Mouse (Mus musculus) liver, embryonic 16.5 days (tissue): Measurements from ENCODE around the gene Dact3. TPM values are rescaled to one million over a fixed set of nuclear protein-coding genes. Genes with fewer than 3 reads are reported as not detected.

Source experiments
- ATAC-seq: fragments of 200-750 bp; cut with Nextera tagmentation; 2 replicates; pipeline ENCODE4 v1.8.0; 2017; ENCODE audit warnings: low read depth, mild to moderate bottlenecking, moderate number of reproducible peaks, moderate library complexity
- H3K27ac ChIP-seq: fragments of 300-500 bp; sonication (generic); 2 replicates; pipeline ENCODE4 v1.5.1; 2014; ENCODE audit warnings: mild to moderate bottlenecking, low read length
- H3K27me3 ChIP-seq: fragments of 300-500 bp; sonication (generic); 2 replicates; pipeline ENCODE4 v1.6.1; 2014; ENCODE audit warnings: low read depth, low read length, mixed read lengths; ENCODE audit not compliant: control insufficient read depth, insufficient read depth
- H3K36me3 ChIP-seq: fragments of 300-500 bp; sonication (generic); 2 replicates; pipeline ENCODE4 v1.6.1; 2014; ENCODE audit warnings: mild to moderate bottlenecking; ENCODE audit not compliant: control insufficient read depth, insufficient read depth
- H3K4me1 ChIP-seq: fragments of 300-500 bp; sonication (generic); 2 replicates; pipeline ENCODE4 v1.6.1; 2014; ENCODE audit warnings: low read depth, low read length, mixed read lengths; ENCODE audit not compliant: control insufficient read depth
- H3K4me2 ChIP-seq: fragments of 300-500 bp; sonication (generic); 2 replicates; pipeline ENCODE4 v1.6.1; 2014; ENCODE audit warnings: low read depth, low read length, mixed read lengths
- H3K4me3 ChIP-seq: fragments of 300-500 bp; sonication (generic); 2 replicates; pipeline ENCODE4 v1.5.1; 2014; ENCODE audit warnings: low read depth, mild to moderate bottlenecking, low read length
- H3K9ac ChIP-seq: fragments of 300-500 bp; sonication (generic); 2 replicates; pipeline ENCODE4 v1.6.1; 2014; ENCODE audit warnings: low read depth, low read length
- H3K9me3 ChIP-seq: fragments of 300-500 bp; sonication (generic); replicated peaks from 2 replicates; pipeline ENCODE4 v1.6.1; 2016; ENCODE audit warnings: low read length; ENCODE audit not compliant: control insufficient read depth
- WGBS: fragments of 180-500 bp; shearing (Covaris S2); extraction: QIAGEN DNeasy Blood & Tissue Kit; methylation state at CpG from one replicate; pipeline ENCODE4 v1.1.7; 2014; ENCODE audit not compliant: insufficient replicate concordance; 5-methylcytosine and 5-hydroxymethylcytosine counted together
- polyA plus RNA-seq: library from polyadenylated mRNA; unstranded; fragments of >200 nt; fragmentation: Nextera tagmentation; extraction: Ambion mirVana; gene quantifications from 2 replicates; pipeline ENCODE4 v1.2.1, GENCODE M21; 2015

The Dact3 gene
- polyA plus RNA-seq, 1 experiment from 2014 or later, result 0.12 TPM

- Histone ChIP-seq H3K36me3 (no peaks in the 10 kb centered on the region), H3K27me3 (peaks cover 17% of the 10 kb centered on the region), H3K9me3 (no peaks in the 10 kb centered on the region), H3K4me2 (no peak overlapping the region), H3K4me3 (no peak overlapping the region), H3K9ac (no peak overlapping the region), H3K27ac (no peak overlapping the region), H3K4me1 (peaks cover 15% of the 10 kb centered on the region)
- ATAC-seq, result no peak
- WGBS, result 72% methylated on average over 9 of the region's 9 CpGs
These were observed 2.6 kb upstream of the Dact3 start for GRCm38 (mm10) chr7:16872478-16872877.

DNA sequence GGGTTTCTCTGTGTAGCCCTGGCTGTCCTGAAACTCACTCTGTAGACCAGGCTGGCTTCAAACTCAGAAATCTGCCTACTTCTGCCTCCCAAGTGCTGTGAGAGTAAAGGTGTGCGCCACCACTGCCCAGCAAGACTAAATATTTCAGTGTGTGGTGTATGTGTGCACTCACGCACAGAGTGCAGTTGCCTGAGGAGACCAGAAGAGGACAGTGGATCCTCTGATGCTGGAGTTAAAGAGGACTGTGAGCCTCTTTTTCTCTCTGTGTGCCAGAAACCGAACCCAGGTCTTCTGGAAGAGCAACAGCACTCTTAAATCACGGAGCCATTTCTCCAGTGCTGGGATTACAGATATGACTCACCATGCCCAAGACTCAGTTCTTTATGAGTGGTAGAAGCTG, 1.7 kb upstream of the Dact3 start:
- no peaks in the 10 kb centered on the region for H3K9me3 ChIP-seq
- no peak overlapping the region for H3K9ac ChIP-seq
- H3K4me1 ChIP-seq, result peaks cover 15% of the 10 kb centered on the region
- no peak overlapping the region for H3K27ac ChIP-seq
- H3K27me3 ChIP-seq, result peaks cover 17% of the 10 kb centered on the region
- no peak overlapping the region for H3K4me3 ChIP-seq
- no peak overlapping the region for H3K4me2 ChIP-seq
- no peak for ATAC-seq
- no peaks in the 10 kb centered on the region for H3K36me3 ChIP-seq
- WGBS, result 78% methylated on average over 4 of the region's 4 CpGs

DNA sequence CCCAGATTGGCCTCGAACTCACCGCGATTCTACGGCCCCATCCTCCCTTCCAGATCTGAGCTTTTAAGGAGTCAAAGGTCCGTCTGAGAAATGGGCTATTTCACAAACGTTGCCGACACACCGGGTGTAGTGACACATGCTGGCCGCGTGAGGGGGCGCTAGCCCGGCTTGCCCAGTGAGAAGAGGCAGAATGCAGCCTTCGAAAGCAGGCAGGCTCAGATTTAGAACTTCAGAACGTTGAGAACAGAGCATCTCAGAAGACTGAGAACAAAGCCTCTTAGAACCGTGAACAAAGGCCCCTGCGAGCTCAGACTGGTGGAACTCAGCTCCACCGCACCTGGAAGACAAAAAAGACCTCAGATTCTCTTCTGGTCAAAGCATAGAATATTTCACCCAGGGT, 927 bp upstream of the Dact3 start:
- no peak overlapping the region for H3K9ac ChIP-seq
- peak overlapping the region; percentile 58 for H3K27ac ChIP-seq
- no peaks in the 10 kb centered on the region for H3K9me3 ChIP-seq
- WGBS, result 2% methylated on average over 17 of the region's 17 CpGs
- ATAC-seq, result no peak
- H3K27me3 ChIP-seq, result peaks cover 17% of the 10 kb centered on the region
- H3K4me1 ChIP-seq, result peaks cover 15% of the 10 kb centered on the region
- peak overlapping the region; percentile 68 for H3K4me3 ChIP-seq
- no peaks in the 10 kb centered on the region for H3K36me3 ChIP-seq
- peak overlapping the region; percentile 95 for H3K4me2 ChIP-seq

- Histone ChIP-seq H3K9ac (no peak overlapping the region), H3K4me3 (peak overlapping the region; percentile 68), H3K36me3 (no peaks in the 10 kb centered on the region), H3K4me1 (peaks cover 15% of the 10 kb centered on the region), H3K27ac (peak overlapping the region; percentile 58), H3K4me2 (peak overlapping the region; percentile 95), H3K9me3 (no peaks in the 10 kb centered on the region), H3K27me3 (peaks cover 17% of the 10 kb centered on the region)
- ATAC-seq, result peak; percentile 97
- WGBS, result under 1% methylated on average over 32 of the region's 33 CpGs
These were observed 284 bp upstream of the Dact3 start for GRCm38 (mm10) chr7:16874756-16875309.

DNA sequence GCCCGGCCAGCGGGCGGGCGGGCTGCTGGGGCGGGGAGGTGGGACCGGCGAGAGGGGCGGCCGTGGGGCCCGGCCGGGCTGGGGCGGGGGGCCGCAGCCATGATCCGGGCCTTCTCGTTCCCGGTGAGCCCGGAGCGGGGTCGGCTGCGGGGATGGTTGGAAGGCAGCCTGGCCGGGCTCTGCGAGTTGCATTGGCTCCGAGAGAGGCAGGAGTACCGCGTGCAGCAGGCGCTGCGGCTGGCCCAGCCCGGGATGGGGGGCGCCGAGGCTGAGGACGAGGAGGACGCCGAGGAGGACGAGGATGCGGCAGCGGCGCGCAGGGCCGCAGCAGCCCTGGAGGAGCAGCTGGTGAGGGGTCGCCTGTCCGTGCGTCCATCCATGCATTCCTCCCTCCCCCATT, 209 bp downstream of the Dact3 start:
- no peak; the same call in 1 of the 2 replicates for ATAC-seq
- Histone ChIP-seq H3K27ac (no peak overlapping the region), H3K27me3 (peaks cover 17% of the 10 kb centered on the region), H3K36me3 (no peaks in the 10 kb centered on the region), H3K4me3 (peak overlapping the region; percentile 68), H3K4me1 (peaks cover 15% of the 10 kb centered on the region), H3K9ac (peak overlapping the region; percentile 56), H3K4me2 (peak overlapping the region; percentile 95), H3K9me3 (no peaks in the 10 kb centered on the region)
- under 1% methylated on average over 38 of the region's 42 CpGs for WGBS

GRCm38 (mm10) chr7:16876006-16876405, 889 bp downstream of the Dact3 start:
- Histone ChIP-seq H3K9ac (no peak overlapping the region; the same call in 1 of the 2 replicates), H3K4me1 (peaks cover 15% of the 10 kb centered on the region), H3K4me2 (peak overlapping the region; percentile 0; the same call in 1 of the 2 replicates), H3K27me3 (peaks cover 17% of the 10 kb centered on the region), H3K9me3 (no peaks in the 10 kb centered on the region), H3K27ac (no peak overlapping the region), H3K4me3 (no peak overlapping the region), H3K36me3 (no peaks in the 10 kb centered on the region)
- ATAC-seq, result no peak
- 22% methylated on average over 11 of the region's 11 CpGs for WGBS

DNA sequence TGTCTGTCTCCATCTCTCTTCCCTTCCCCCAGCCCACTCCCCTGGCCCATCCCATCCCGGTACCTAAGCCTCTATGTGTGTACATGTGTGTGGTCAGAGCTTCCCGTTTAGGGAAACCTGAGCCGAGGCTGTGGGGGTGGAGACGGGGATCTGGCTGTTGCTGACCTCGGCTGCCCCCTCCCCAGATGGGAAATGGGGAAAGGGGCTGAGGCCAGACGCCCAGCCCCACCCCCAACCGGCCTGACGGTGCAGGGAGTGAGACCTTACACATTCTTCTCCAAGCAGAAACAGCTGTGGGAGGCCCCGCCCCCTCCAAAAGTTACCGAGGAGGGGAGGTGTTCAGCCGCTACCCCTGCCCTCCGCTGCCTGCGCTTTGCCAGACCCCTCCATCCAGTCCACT, 1.5 kb downstream of the Dact3 start:
- WGBS, result 17% methylated on average over 13 of the region's 13 CpGs
- no peaks in the 10 kb centered on the region for H3K36me3 ChIP-seq
- no peak overlapping the region for H3K27ac ChIP-seq

GRCm38 (mm10) chr7:16877717-16878116, 2.6 kb downstream of the Dact3 start:
- H3K4me3 ChIP-seq, result no peak overlapping the region
- ATAC-seq, result no peak
- H3K4me1 ChIP-seq, result peaks cover 15% of the 10 kb centered on the region
- H3K27me3 ChIP-seq, result peaks cover 17% of the 10 kb centered on the region
- no peaks in the 10 kb centered on the region for H3K36me3 ChIP-seq
- H3K9me3 ChIP-seq, result no peaks in the 10 kb centered on the region
- H3K27ac ChIP-seq, result no peak overlapping the region
- H3K9ac ChIP-seq, result no peak overlapping the region
- no peak overlapping the region for H3K4me2 ChIP-seq
- WGBS, result 55% methylated on average over 3 of the region's 3 CpGs

More for the DNA sequence above, 1.5 kb downstream of the Dact3 start:
- H3K4me2 ChIP-seq, result peak overlapping the region; percentile 2; the same call in 1 of the 2 replicates
- no peaks in the 10 kb centered on the region for H3K9me3 ChIP-seq
- peaks cover 17% of the 10 kb centered on the region for H3K27me3 ChIP-seq
- no peak for ATAC-seq
- no peak overlapping the region for H3K9ac ChIP-seq
- H3K4me1 ChIP-seq, result peaks cover 15% of the 10 kb centered on the region
- no peak overlapping the region for H3K4me3 ChIP-seq

- WGBS, result 33% methylated on average over 9 of the region's 9 CpGs
- no peak for ATAC-seq
These were observed 4.9 kb downstream of the Dact3 start for GRCm38 (mm10) chr7:16879796-16880547.

More at GRCm38 (mm10) chr7:16879796-16880547, 4.9 kb downstream of the Dact3 start:
- Histone ChIP-seq H3K9ac (no peak overlapping the region), H3K27me3 (peaks cover 28% of the 10 kb centered on the region), H3K4me3 (no peak overlapping the region), H3K27ac (no peak overlapping the region), H3K4me1 (peaks cover 6% of the 10 kb centered on the region), H3K36me3 (no peaks in the 10 kb centered on the region), H3K4me2 (no peak overlapping the region), H3K9me3 (no peaks in the 10 kb centered on the region)
